Mouse (Mus musculus) brain, embryonic 14.5 days (tissue): ENCODE measurements around the gene Mtch2.

Source experiments
- CTCF ChIP-seq: fragments of 200-500 bp; IDR thresholded peaks from 2 replicates; pipeline ENCODE4 v1.5.1; 2012; ENCODE audit warnings: inconsistent platforms, mild to moderate bottlenecking, moderate library complexity, borderline replicate concordance; ENCODE audit not compliant: insufficient read depth, insufficient read length; ENCODE audit errors: extremely low read depth
- POLR2A ChIP-seq: fragments of 200-500 bp; IDR thresholded peaks from 2 replicates; pipeline ENCODE4 v1.6.1; 2012; ENCODE audit warnings: mild to moderate bottlenecking, inconsistent platforms, borderline replicate concordance; ENCODE audit not compliant: poor library complexity, insufficient read depth, insufficient read length, severe bottlenecking; ENCODE audit errors: extremely low read depth

- TF ChIP-seq CTCF (no peak), POLR2A (no peak)
These were observed 1.7 kb upstream of the Mtch2 start for GRCm38 (mm10) chr2:90845234-90845633.
